Mouse (Mus musculus) heart, postnatal 36 days (tissue): ENCODE data around the gene Klhl32. TPM values are rescaled to one million over a fixed set of nuclear protein-coding genes. Genes with fewer than 3 reads are reported as not detected.

Experiments used
- DNase-seq, 2 experiments: peaks; one replicate each; pipeline ENCODE4 v3.0.0; 2021 to 2022
- intact Hi-C: fragments of 180-260 bp; cut with DNase I; formaldehyde crosslinking; loops from one replicate; pipeline ENCODE4 v1.15.1; 2025
- total RNA-seq, 2 experiments: library from RNA; stranded (reverse); gene quantifications; 2 replicates each; pipeline ENCODE4 v1.2.3; 2021

The Klhl32 gene
- total RNA-seq, 2 experiments from 2014 or later: 0.83 to 0.98 TPM

DNA sequence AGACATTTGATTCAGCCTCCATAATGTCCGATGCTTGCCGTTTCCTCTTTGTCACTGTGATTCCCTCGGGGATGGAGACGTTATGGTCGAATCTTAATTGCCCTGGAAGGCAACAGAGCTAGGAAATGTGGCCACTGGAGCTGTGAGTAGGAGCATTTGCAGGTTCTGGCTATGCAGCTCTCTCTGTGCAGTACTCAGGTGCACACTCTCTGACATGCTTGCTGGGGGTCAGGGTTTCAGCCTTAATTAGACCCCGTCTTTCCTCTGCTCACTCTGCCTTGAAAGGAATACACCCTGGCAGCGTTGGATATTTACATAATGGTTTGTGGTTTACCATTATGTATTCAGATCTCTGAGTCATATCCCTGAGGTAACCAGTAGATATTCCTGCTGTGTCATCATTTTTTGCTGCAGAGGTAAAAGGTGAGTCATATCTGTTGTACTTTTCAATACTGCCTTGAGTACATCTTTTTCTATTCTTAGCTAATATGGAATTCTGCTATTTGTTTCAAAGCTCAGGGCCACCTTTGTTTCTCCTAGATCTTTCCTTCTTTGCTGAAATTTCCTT, 281.9 kb downstream of the Klhl32 start:
- no peak for DNase-seq

DNA sequence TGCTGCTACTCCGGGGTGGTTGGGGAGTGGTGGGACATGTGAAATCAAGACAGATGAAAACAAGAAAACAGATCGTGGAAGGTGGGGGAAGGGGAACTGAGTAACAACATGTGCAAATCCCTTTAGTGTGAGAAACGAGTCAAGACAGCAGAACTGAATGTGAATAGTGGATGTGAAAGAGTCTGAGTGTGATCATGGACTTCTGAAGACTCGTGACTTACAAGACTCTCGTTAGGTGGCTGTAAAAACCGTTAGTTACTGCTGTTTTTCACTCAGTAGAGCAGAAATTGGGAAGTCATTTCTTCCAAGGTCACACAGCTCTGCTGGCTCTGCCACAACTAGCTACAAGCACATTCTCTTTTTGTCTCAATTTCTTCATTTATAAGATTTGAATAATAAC, 282.9 kb downstream of the Klhl32 start:
- DNase-seq: no peak
- intact Hi-C loops: no loop called here

More for the DNA sequence above, 281.9 kb downstream of the Klhl32 start:
- intact Hi-C loops: no loop called here

Other genes with a start within 250 kb of the Klhl32 start
- 10 to 100 TPM; 65.2 to 70.0 TPM for gene Ndufaf4, start 47.0 kb upstream of the Klhl32 start, total RNA-seq
- 1 to 10 TPM in 1 of 2 experiments, under 1 TPM in 1; 0.92 to 1.8 TPM for gene Gpr63, start 115.3 kb upstream of the Klhl32 start, total RNA-seq